27 mouse cellular contexts compared by ENCODE assay signal in genomic region chr1:132624466-132624865, GRCm38 (mm10).
DNase-seq lines count a peak whose midpoint lies in the region; ATAC-seq and TF ChIP-seq lines count a peak whose summit lies in the region.
"Had no signal": no experiment of that assay in that cellular context is flagged by ENCODE, and none has a peak within 500 bp of the region (broad histone marks: within the 10 kb centered on the region; RNA-seq: fewer than 3 reads in every experiment).

No protein-coding gene starts in this region.

- WGBS in hindbrain, embryonic 10.5 days = 70% methylated on average over 1 of the region's 1 CpGs
- 63% methylated on average over 1 of the region's 1 CpGs for WGBS in hindbrain, embryonic 11.5 days
- 82% methylated on average over 1 of the region's 1 CpGs for WGBS in midbrain, embryonic 16.5 days
- WGBS in midbrain, embryonic 14.5 days = 64% methylated on average over 1 of the region's 1 CpGs
- 48% methylated on average over 1 of the region's 1 CpGs for WGBS in intestine, embryonic 15.5 days
- WGBS in heart, embryonic 10.5 days = 60% methylated on average over 1 of the region's 1 CpGs

- peaks cover 33% of the 10 kb centered on the region for H3K4me1 ChIP-seq in hindbrain, embryonic 10.5 days (replicated peaks)
- no peaks in the 10 kb centered on the region for H3K4me1 ChIP-seq in hindbrain, embryonic 11.5 days (replicated peaks; ENCODE audit: control insufficient read depth, insufficient read depth, low read length)
- H3K4me1 ChIP-seq in midbrain, embryonic 16.5 days (ENCODE audit: control insufficient read depth, insufficient read depth, low read length) = peaks cover 7% of the 10 kb centered on the region
- H3K4me1 ChIP-seq in midbrain, embryonic 14.5 days (ENCODE audit: control insufficient read depth, insufficient read depth, low read length) = 0 out of 2 replicates have a peak, but pooled peaks cover 11% of the 10 kb centered on the region
- no peaks in the 10 kb centered on the region for H3K4me1 ChIP-seq in ES-E14 (ENCODE audit: control insufficient read depth in 2 of 2, insufficient read depth in 2 of 2, low read length in 2 of 2, poor library complexity in 1 of 2)
- 0 out of 2 replicates have a peak, but pooled peaks cover 3% of the 10 kb centered on the region for H3K4me1 ChIP-seq in intestine, embryonic 15.5 days (replicated peaks)
- H3K4me1 ChIP-seq in heart, embryonic 10.5 days = peaks cover 15% of the 10 kb centered on the region

- no peak for ATAC-seq in hindbrain, embryonic 11.5 days (ENCODE audit: low FRiP score)
- ATAC-seq in midbrain, embryonic 16.5 days = no peak
- no peak for ATAC-seq in midbrain, embryonic 14.5 days (ENCODE audit: low FRiP score, low TSS enrichment)
- ATAC-seq in intestine, embryonic 15.5 days = no peak
- ATAC-seq: activated CD4-positive, CD25-positive, alpha-beta regulatory T cell, adult 4 months; forebrain, embryonic 13.5 days; forebrain, embryonic 16.5 days had no signal

- H3K4me2 ChIP-seq in hindbrain, embryonic 11.5 days (replicated peaks; ENCODE audit: low read depth, low read length) = no peak overlapping the region
- no peak overlapping the region for H3K4me2 ChIP-seq in midbrain, embryonic 16.5 days (ENCODE audit: low read length)
- H3K4me2 ChIP-seq in midbrain, embryonic 14.5 days (ENCODE audit: low read length) = no peak overlapping the region
- no peak overlapping the region for H3K4me2 ChIP-seq in intestine, embryonic 15.5 days (replicated peaks)
- H3K4me2 ChIP-seq: forebrain, embryonic 13.5 days; heart, embryonic 12.5 days; heart, embryonic 15.5 days; hindbrain, embryonic 12.5 days; hindbrain, embryonic 15.5 days had no signal

- no peak overlapping the region for H3K4me3 ChIP-seq in hindbrain, embryonic 10.5 days
- no peak overlapping the region for H3K4me3 ChIP-seq in hindbrain, embryonic 11.5 days (ENCODE audit: low read depth, low read length)
- no peak overlapping the region for H3K4me3 ChIP-seq in midbrain, embryonic 16.5 days (ENCODE audit: low read depth, low read length)
- no peak overlapping the region for H3K4me3 ChIP-seq in midbrain, embryonic 14.5 days (replicated peaks; ENCODE audit: low read depth, low read length)
- no peak overlapping the region for H3K4me3 ChIP-seq in ES-E14 (ENCODE audit: insufficient read depth in 1 of 2, low read depth in 1 of 2, low read length in 2 of 2, poor library complexity in 1 of 2, severe bottlenecking in 1 of 2)
- H3K4me3 ChIP-seq in intestine, embryonic 15.5 days (replicated peaks) = no peak overlapping the region
- no peak overlapping the region for H3K4me3 ChIP-seq in heart, embryonic 10.5 days
- H3K4me3 ChIP-seq: forebrain, embryonic 10.5 days; forebrain, embryonic 13.5 days; heart, embryonic 12.5 days; heart, embryonic 15.5 days; hindbrain, embryonic 12.5 days; hindbrain, embryonic 15.5 days had no signal

- DNase-seq in hindbrain, embryonic 10.5 days (ENCODE audit: low spot score) = peak; percentile 15
- DNase-seq in hindbrain, embryonic 11.5 days (ENCODE audit: low spot score) = no peak
- DNase-seq in midbrain, embryonic 14.5 days = no peak
- DNase-seq in ES-E14 (ENCODE audit: low read depth, low spot score) = no peak
- DNase-seq in embryo, embryonic 10.5 days (ENCODE audit: low spot score) = peak; percentile 66
- DNase-seq in heart, embryonic 10.5 days (ENCODE audit: low spot score) = no peak
- DNase-seq: adrenal gland, adult 8-10 months; adrenal gland, postnatal 25 days; B cell, adult 2 months; cerebellum, adult 11-12 months; cerebellum, adult 8-10 months; cerebellum, postnatal 10 days; cerebellum, postnatal 36 days; gastrocnemius, adult 2 months; gastrocnemius, postnatal 14 days; heart, adult 11 months; heart, postnatal 36 days had no signal

- H3K27me3 ChIP-seq in hindbrain, embryonic 10.5 days (ENCODE audit: insufficient read depth, poor library complexity, severe bottlenecking) = peaks cover 7% of the 10 kb centered on the region; the same call in 1 of the 2 replicates
- no peaks in the 10 kb centered on the region for H3K27me3 ChIP-seq in hindbrain, embryonic 11.5 days (ENCODE audit: control insufficient read depth, insufficient read depth, low read length)
- no peaks in the 10 kb centered on the region for H3K27me3 ChIP-seq in midbrain, embryonic 16.5 days (ENCODE audit: control insufficient read depth, insufficient read depth, low read depth, low read length)
- H3K27me3 ChIP-seq in midbrain, embryonic 14.5 days (ENCODE audit: control insufficient read depth, insufficient read depth, low read length) = no peaks in the 10 kb centered on the region
- H3K27me3 ChIP-seq in intestine, embryonic 15.5 days (replicated peaks) = no peaks in the 10 kb centered on the region
- peaks cover 30% of the 10 kb centered on the region for H3K27me3 ChIP-seq in heart, embryonic 10.5 days (ENCODE audit: insufficient read depth, poor library complexity, severe bottlenecking)
- H3K27me3 ChIP-seq: forebrain, embryonic 13.5 days; hindbrain, embryonic 12.5 days; hindbrain, embryonic 15.5 days had no signal

- H3K9me3 ChIP-seq in hindbrain, embryonic 10.5 days = no peaks in the 10 kb centered on the region
- H3K9me3 ChIP-seq in hindbrain, embryonic 11.5 days (ENCODE audit: control insufficient read depth, low read length) = no peaks in the 10 kb centered on the region
- H3K9me3 ChIP-seq in midbrain, embryonic 16.5 days (replicated peaks; ENCODE audit: control insufficient read depth, low read length, poor library complexity, severe bottlenecking) = no peaks in the 10 kb centered on the region
- H3K9me3 ChIP-seq in midbrain, embryonic 14.5 days (ENCODE audit: control insufficient read depth, low read length) = no peaks in the 10 kb centered on the region
- H3K9me3 ChIP-seq in ES-E14 (ENCODE audit: control insufficient read depth, insufficient read depth, low read depth, low read length) = no peaks in the 10 kb centered on the region
- H3K9me3 ChIP-seq in intestine, embryonic 15.5 days = no peaks in the 10 kb centered on the region
- no peaks in the 10 kb centered on the region for H3K9me3 ChIP-seq in heart, embryonic 10.5 days
- H3K9me3 ChIP-seq: forebrain, embryonic 10.5 days; forebrain, embryonic 13.5 days; heart, embryonic 12.5 days; heart, embryonic 15.5 days; hindbrain, embryonic 12.5 days; hindbrain, embryonic 15.5 days had no signal

- in situ Hi-C loops in ES-E14 (cut with MboI; ENCODE audit: low sequenced_read_pairs in 2 of 2, unreplicated experiment in 2 of 2) = no loop called here

- 0 out of 2 replicates have a peak overlapping the region, but pooled peaks have one; percentile 18 for H3K27ac ChIP-seq in hindbrain, embryonic 10.5 days
- no peak overlapping the region for H3K27ac ChIP-seq in hindbrain, embryonic 11.5 days (ENCODE audit: low read depth, low read length)
- peak overlapping the region; percentile 18; the same call in 1 of the 2 replicates for H3K27ac ChIP-seq in midbrain, embryonic 16.5 days (ENCODE audit: low read length)
- H3K27ac ChIP-seq in midbrain, embryonic 14.5 days (replicated peaks; ENCODE audit: low read depth, low read length) = no peak overlapping the region
- H3K27ac ChIP-seq in ES-E14 (ENCODE audit: insufficient read depth, low read depth, low read length, poor library complexity, severe bottlenecking) = no peak overlapping the region
- H3K27ac ChIP-seq in intestine, embryonic 15.5 days = no peak overlapping the region
- no peak overlapping the region for H3K27ac ChIP-seq in heart, embryonic 10.5 days
- H3K27ac ChIP-seq: forebrain, embryonic 13.5 days; gastrocnemius, adult 2 months; heart, embryonic 15.5 days; hindbrain, embryonic 12.5 days; hindbrain, embryonic 15.5 days had no signal

- peaks cover 26% of the 10 kb centered on the region for H3K36me3 ChIP-seq in hindbrain, embryonic 10.5 days
- H3K36me3 ChIP-seq in hindbrain, embryonic 11.5 days (ENCODE audit: control insufficient read depth, insufficient read depth, low read length) = no peaks in the 10 kb centered on the region
- H3K36me3 ChIP-seq in midbrain, embryonic 16.5 days (ENCODE audit: control insufficient read depth, insufficient read depth, low read length) = peaks cover 15% of the 10 kb centered on the region
- H3K36me3 ChIP-seq in midbrain, embryonic 14.5 days (ENCODE audit: control insufficient read depth, insufficient read depth, low read length) = peaks cover 62% of the 10 kb centered on the region
- H3K36me3 ChIP-seq in ES-E14 (ENCODE audit: control insufficient read depth, insufficient read depth, low read length, poor library complexity, severe bottlenecking) = no peaks in the 10 kb centered on the region
- H3K36me3 ChIP-seq in intestine, embryonic 15.5 days = no peaks in the 10 kb centered on the region
- no peaks in the 10 kb centered on the region for H3K36me3 ChIP-seq in heart, embryonic 10.5 days
- H3K36me3 ChIP-seq: heart, embryonic 12.5 days; heart, embryonic 15.5 days had no signal

- H3K9ac ChIP-seq in hindbrain, embryonic 11.5 days (ENCODE audit: low read depth, low read length) = no peak overlapping the region
- no peak overlapping the region for H3K9ac ChIP-seq in midbrain, embryonic 16.5 days (ENCODE audit: low read depth, low read length)
- H3K9ac ChIP-seq in midbrain, embryonic 14.5 days (replicated peaks; ENCODE audit: low read length) = no peak overlapping the region
- no peak overlapping the region for H3K9ac ChIP-seq in ES-E14 (ENCODE audit: insufficient read depth, low read depth, low read length, poor library complexity, severe bottlenecking)
- no peak overlapping the region for H3K9ac ChIP-seq in intestine, embryonic 15.5 days
- H3K9ac ChIP-seq: forebrain, embryonic 13.5 days; heart, embryonic 12.5 days; heart, embryonic 15.5 days; hindbrain, embryonic 12.5 days; hindbrain, embryonic 15.5 days had no signal

TF ChIP-seq in ES-E14, 5 proteins besides CTCF, POLR2A, EP300 and RAD21:
- TF ChIP-seq ZNF384 (IDR thresholded peaks at IDR 0.05; ENCODE audit: low read depth, low read length) (peak; percentile 80; the same call in 1 of the 2 replicates), MAFK (IDR thresholded peaks at IDR 0.05; ENCODE audit: insufficient read depth, low read depth, low read length) (no peak)

Comparison
In these comparisons a context has a peak if more than half of its experiments do, and no peak if none do; other contexts are left out.
1. DNase-seq: peak in hindbrain, embryonic 10.5 days (single experiment) and embryo, embryonic 10.5 days (single experiment); none in hindbrain, embryonic 11.5 days (single experiment), midbrain, embryonic 14.5 days (single experiment), ES-E14 (single experiment) and heart, embryonic 10.5 days (single experiment).
2. H3K27ac ChIP-seq: peak in hindbrain, embryonic 10.5 days (single experiment) and midbrain, embryonic 16.5 days (single experiment); none in hindbrain, embryonic 11.5 days (single experiment), midbrain, embryonic 14.5 days (single experiment), ES-E14 (single experiment), intestine, embryonic 15.5 days (single experiment) and heart, embryonic 10.5 days (single experiment).